Comparison of ENCODE assay signal across 19 mouse cellular contexts in genomic region chr3:135304566-135304965, GRCm38 (mm10). TPM values are rescaled to one million over a fixed set of nuclear protein-coding genes. Genes with fewer than 3 reads are reported as not detected.
DNase-seq lines count a peak whose midpoint lies in the region; ATAC-seq and TF ChIP-seq lines count a peak whose summit lies in the region.
"Had no signal": no experiment of that assay in that cellular context is flagged by ENCODE, and none has a peak within 500 bp of the region (broad histone marks: within the 10 kb centered on the region; RNA-seq: fewer than 3 reads in every experiment).

No protein-coding gene starts in this region.

- no peak for TF ChIP-seq CTCF in hindbrain, postnatal 0 days (IDR thresholded peaks at IDR 0.05; ENCODE audit: low read depth)

- no peak for ATAC-seq in hindbrain, postnatal 0 days
- ATAC-seq in midbrain, embryonic 12.5 days (ENCODE audit: low FRiP score, low read depth): peak; percentile 42; the same call in 1 of the 2 replicates
- ATAC-seq in midbrain, embryonic 14.5 days (ENCODE audit: low FRiP score, low TSS enrichment): no peak

- H3K4me1 ChIP-seq in hindbrain, embryonic 10.5 days (replicated peaks): peaks cover 46% of the 10 kb centered on the region
- H3K4me1 ChIP-seq in hindbrain, postnatal 0 days (ENCODE audit: insufficient read depth, low read length): 0 out of 2 replicates have a peak, but pooled peaks cover 5% of the 10 kb centered on the region
- H3K4me1 ChIP-seq in midbrain, embryonic 12.5 days: peaks cover 28% of the 10 kb centered on the region
- H3K4me1 ChIP-seq in midbrain, embryonic 14.5 days (ENCODE audit: control insufficient read depth, insufficient read depth, low read length): peaks cover 17% of the 10 kb centered on the region

- H3K9me3 ChIP-seq in hindbrain, embryonic 10.5 days: no peaks in the 10 kb centered on the region
- H3K9me3 ChIP-seq in hindbrain, postnatal 0 days (ENCODE audit: low read length): no peaks in the 10 kb centered on the region
- H3K9me3 ChIP-seq in midbrain, embryonic 12.5 days: no peaks in the 10 kb centered on the region
- no peaks in the 10 kb centered on the region for H3K9me3 ChIP-seq in midbrain, embryonic 14.5 days (ENCODE audit: control insufficient read depth, low read length)
- H3K9me3 ChIP-seq: neural tube, embryonic 13.5 days had no signal

- H3K4me3 ChIP-seq in hindbrain, embryonic 10.5 days: no peak overlapping the region
- no peak overlapping the region for H3K4me3 ChIP-seq in hindbrain, postnatal 0 days (ENCODE audit: low read length)
- H3K4me3 ChIP-seq in midbrain, embryonic 12.5 days: no peak overlapping the region
- H3K4me3 ChIP-seq in midbrain, embryonic 14.5 days (replicated peaks; ENCODE audit: low read depth, low read length): no peak overlapping the region
- H3K4me3 ChIP-seq: gastrocnemius, adult 2 months; neural tube, embryonic 13.5 days had no signal

- peaks cover 18% of the 10 kb centered on the region for H3K27me3 ChIP-seq in hindbrain, embryonic 10.5 days (ENCODE audit: insufficient read depth, poor library complexity, severe bottlenecking)
- H3K27me3 ChIP-seq in hindbrain, postnatal 0 days (ENCODE audit: insufficient read depth, low read length): no peaks in the 10 kb centered on the region
- peaks cover 21% of the 10 kb centered on the region for H3K27me3 ChIP-seq in midbrain, embryonic 12.5 days
- no peaks in the 10 kb centered on the region; the same call in 1 of the 2 replicates for H3K27me3 ChIP-seq in midbrain, embryonic 14.5 days (ENCODE audit: control insufficient read depth, insufficient read depth, low read length)

- H3K36me3 ChIP-seq in hindbrain, embryonic 10.5 days: no peaks in the 10 kb centered on the region
- no peaks in the 10 kb centered on the region for H3K36me3 ChIP-seq in hindbrain, postnatal 0 days (ENCODE audit: insufficient read depth, low read length)
- H3K36me3 ChIP-seq in midbrain, embryonic 12.5 days: no peaks in the 10 kb centered on the region
- no peaks in the 10 kb centered on the region for H3K36me3 ChIP-seq in midbrain, embryonic 14.5 days (ENCODE audit: control insufficient read depth, insufficient read depth, low read length)
- H3K36me3 ChIP-seq: neural tube, embryonic 13.5 days had no signal

- peak; percentile 32 for DNase-seq in hindbrain, embryonic 10.5 days (ENCODE audit: low spot score)
- no peak for DNase-seq in hindbrain, postnatal 0 days (ENCODE audit: low spot score)
- no peak for DNase-seq in midbrain, embryonic 14.5 days
- DNase-seq in embryo, embryonic 11 days: peak; percentile 52
- DNase-seq in cerebellum, postnatal 10 days: no peak
- no peak for DNase-seq in spleen, postnatal 14 days (ENCODE audit: low spot score in 2 of 2)
- DNase-seq: cerebellum, adult 2 months; gastrocnemius, adult 2 months; heart, postnatal 10 days; kidney, adult 11 months; lung, adult 18-20 months; thymus, postnatal 4 days had no signal

- WGBS in hindbrain, embryonic 10.5 days: 11% methylated on average over 9 of the region's 9 CpGs
- WGBS in hindbrain, postnatal 0 days: 20% methylated on average over 9 of the region's 9 CpGs
- WGBS in midbrain, embryonic 12.5 days: 4% methylated on average over 9 of the region's 9 CpGs
- WGBS in midbrain, embryonic 14.5 days: 4% methylated on average over 9 of the region's 9 CpGs

- H3K9ac ChIP-seq in hindbrain, postnatal 0 days (replicated peaks; ENCODE audit: low read length): no peak overlapping the region
- H3K9ac ChIP-seq in midbrain, embryonic 12.5 days (replicated peaks): no peak overlapping the region
- H3K9ac ChIP-seq in midbrain, embryonic 14.5 days (replicated peaks; ENCODE audit: low read length): no peak overlapping the region
- H3K9ac ChIP-seq: neural tube, embryonic 13.5 days had no signal

- H3K27ac ChIP-seq in hindbrain, embryonic 10.5 days: peak overlapping the region; percentile 16
- no peak overlapping the region for H3K27ac ChIP-seq in hindbrain, postnatal 0 days
- H3K27ac ChIP-seq in midbrain, embryonic 12.5 days (replicated peaks): no peak overlapping the region
- H3K27ac ChIP-seq in midbrain, embryonic 14.5 days (replicated peaks; ENCODE audit: low read depth, low read length): no peak overlapping the region
- H3K27ac ChIP-seq: gastrocnemius, adult 2 months; macrophage; neural tube, embryonic 13.5 days had no signal

- H3K4me2 ChIP-seq in hindbrain, postnatal 0 days (ENCODE audit: low read depth, low read length): no peak overlapping the region
- H3K4me2 ChIP-seq in midbrain, embryonic 12.5 days (replicated peaks): no peak overlapping the region
- no peak overlapping the region for H3K4me2 ChIP-seq in midbrain, embryonic 14.5 days (ENCODE audit: low read length)
- H3K4me2 ChIP-seq: heart, embryonic 11.5 days; liver, embryonic 11.5 days; neural tube, embryonic 13.5 days had no signal

RNA-seq across cellular contexts. Expression of gene Slc9b2, which starts 2.9 kb away (rescaled TPM):
- 1.9 and 3.2 TPM in 2 replicates for polyA plus RNA-seq in hindbrain, embryonic 10.5 days (2016; fragmentation: Nextera tagmentation; extraction: Ambion mirVana)
- 0.50 and 3.0 TPM in 2 replicates for total RNA-seq in hindbrain, postnatal 0 days (2014; rRNA removed)
- 1.9 and 2.3 TPM in 2 replicates for polyA plus RNA-seq in hindbrain, postnatal 0 days (2015; fragmentation: Nextera tagmentation; extraction: Ambion mirVana)
- 0.98 and 1.3 TPM in 2 replicates for polyA plus RNA-seq in midbrain, embryonic 12.5 days (2016; fragmentation: Nextera tagmentation; extraction: Ambion mirVana)
- 1.0 and 1.8 TPM in 2 replicates for polyA plus RNA-seq in midbrain, embryonic 14.5 days (2014; fragmentation: Nextera tagmentation; extraction: Ambion mirVana)

RNA-seq across cellular contexts. Expression of gene Bdh2, which starts 23.5 kb away (rescaled TPM):
- polyA plus RNA-seq in hindbrain, embryonic 10.5 days (2016; fragmentation: Nextera tagmentation; extraction: Ambion mirVana): 3.5 and 5.0 TPM in 2 replicates
- 3.1 and 4.0 TPM in 2 replicates for total RNA-seq in hindbrain, postnatal 0 days (2014; rRNA removed)
- 7.2 and 8.3 TPM in 2 replicates for polyA plus RNA-seq in hindbrain, postnatal 0 days (2015; fragmentation: Nextera tagmentation; extraction: Ambion mirVana)
- polyA plus RNA-seq in midbrain, embryonic 12.5 days (2016; fragmentation: Nextera tagmentation; extraction: Ambion mirVana): 5.4 and 6.3 TPM in 2 replicates
- polyA plus RNA-seq in midbrain, embryonic 14.5 days (2014; fragmentation: Nextera tagmentation; extraction: Ambion mirVana): 3.8 and 4.7 TPM in 2 replicates
- polyA plus RNA-seq: macrophage had no signal

RNA-seq across cellular contexts. Expression of gene Slc9b1, which starts 43.3 kb away (rescaled TPM):
- 0.61 TPM in 1 of 2 replicates, not detected in the other for polyA plus RNA-seq in hindbrain, embryonic 10.5 days (2016; fragmentation: Nextera tagmentation; extraction: Ambion mirVana)
- not detected in 2 replicates for total RNA-seq in hindbrain, postnatal 0 days (2014; rRNA removed)
- 0.33 TPM in 1 of 2 replicates, not detected in the other for polyA plus RNA-seq in hindbrain, postnatal 0 days (2015; fragmentation: Nextera tagmentation; extraction: Ambion mirVana)
- 0.22 TPM in 1 of 2 replicates, not detected in the other for polyA plus RNA-seq in midbrain, embryonic 12.5 days (2016; fragmentation: Nextera tagmentation; extraction: Ambion mirVana)
- 0.82 TPM in 1 of 2 replicates, not detected in the other for polyA plus RNA-seq in midbrain, embryonic 14.5 days (2014; fragmentation: Nextera tagmentation; extraction: Ambion mirVana)
- total RNA-seq: common myeloid progenitor, adult 5-6 weeks; gastrocnemius, adult 2 months had no signal
- polyA plus RNA-seq: C2C12; cerebellum, adult 2 months; neural tube, embryonic 13.5 days had no signal

Comparison
In these comparisons a context has a peak if more than half of its experiments do, and no peak if none do; other contexts are left out.
1. DNase-seq: peak in hindbrain, embryonic 10.5 days (single experiment) and embryo, embryonic 11 days (single experiment); none in hindbrain, postnatal 0 days (single experiment), midbrain, embryonic 14.5 days (single experiment), cerebellum, postnatal 10 days (0 of 2) and spleen, postnatal 14 days (0 of 2).